Mouse (Mus musculus) liver, embryonic 16.5 days (tissue): ENCODE data around the gene Kcnq5. TPM values are rescaled to one million over a fixed set of nuclear protein-coding genes. Genes with fewer than 3 reads are reported as not detected.

Source experiments
- ATAC-seq: fragments of 200-750 bp; cut with Nextera tagmentation; 2 replicates; pipeline ENCODE4 v1.8.0; 2017; ENCODE audit warnings: low read depth, mild to moderate bottlenecking, moderate number of reproducible peaks, moderate library complexity
- H3K27ac ChIP-seq: fragments of 300-500 bp; sonication (generic); 2 replicates; pipeline ENCODE4 v1.5.1; 2014; ENCODE audit warnings: mild to moderate bottlenecking, low read length
- H3K27me3 ChIP-seq: fragments of 300-500 bp; sonication (generic); 2 replicates; pipeline ENCODE4 v1.6.1; 2014; ENCODE audit warnings: low read depth, low read length, mixed read lengths; ENCODE audit not compliant: control insufficient read depth, insufficient read depth
- H3K36me3 ChIP-seq: fragments of 300-500 bp; sonication (generic); 2 replicates; pipeline ENCODE4 v1.6.1; 2014; ENCODE audit warnings: mild to moderate bottlenecking; ENCODE audit not compliant: control insufficient read depth, insufficient read depth
- H3K4me1 ChIP-seq: fragments of 300-500 bp; sonication (generic); 2 replicates; pipeline ENCODE4 v1.6.1; 2014; ENCODE audit warnings: low read depth, low read length, mixed read lengths; ENCODE audit not compliant: control insufficient read depth
- H3K4me2 ChIP-seq: fragments of 300-500 bp; sonication (generic); 2 replicates; pipeline ENCODE4 v1.6.1; 2014; ENCODE audit warnings: low read depth, low read length, mixed read lengths
- H3K4me3 ChIP-seq: fragments of 300-500 bp; sonication (generic); 2 replicates; pipeline ENCODE4 v1.5.1; 2014; ENCODE audit warnings: low read depth, mild to moderate bottlenecking, low read length
- H3K9ac ChIP-seq: fragments of 300-500 bp; sonication (generic); 2 replicates; pipeline ENCODE4 v1.6.1; 2014; ENCODE audit warnings: low read depth, low read length
- H3K9me3 ChIP-seq: fragments of 300-500 bp; sonication (generic); replicated peaks from 2 replicates; pipeline ENCODE4 v1.6.1; 2016; ENCODE audit warnings: low read length; ENCODE audit not compliant: control insufficient read depth
- WGBS: fragments of 180-500 bp; shearing (Covaris S2); extraction: QIAGEN DNeasy Blood & Tissue Kit; methylation state at CpG from one replicate; pipeline ENCODE4 v1.1.7; 2014; ENCODE audit not compliant: insufficient replicate concordance; 5-methylcytosine and 5-hydroxymethylcytosine counted together
- polyA plus RNA-seq: library from polyadenylated mRNA; unstranded; fragments of >200 nt; fragmentation: Nextera tagmentation; extraction: Ambion mirVana; gene quantifications from 2 replicates; pipeline ENCODE4 v1.2.1, GENCODE M21; 2015

Gene Kcnq5
- polyA plus RNA-seq, 1 experiment from 2014 or later, result 0.17 TPM

GRCm38 (mm10) chr1:21959648-21960285 is 2.0 kb downstream of the Kcnq5 start:
- WGBS, result 21% methylated on average over 8 of the region's 8 CpGs
- H3K9me3 ChIP-seq, result no peaks in the 10 kb centered on the region
- H3K36me3 ChIP-seq, result no peaks in the 10 kb centered on the region
- H3K4me1 ChIP-seq, result no peaks in the 10 kb centered on the region; the same call in 1 of the 2 replicates
- no peak overlapping the region for H3K9ac ChIP-seq
- H3K27ac ChIP-seq, result no peak overlapping the region
- H3K27me3 ChIP-seq, result peaks cover 30% of the 10 kb centered on the region
- no peak overlapping the region for H3K4me2 ChIP-seq
- no peak overlapping the region for H3K4me3 ChIP-seq
- no peak for ATAC-seq

GRCm38 (mm10) chr1:21958013-21958412 is 3.7 kb downstream of the Kcnq5 start:
- no peak overlapping the region for H3K4me3 ChIP-seq
- H3K9me3 ChIP-seq, result no peaks in the 10 kb centered on the region
- no peak overlapping the region for H3K4me2 ChIP-seq
- H3K9ac ChIP-seq, result no peak overlapping the region
- 43% methylated on average over 4 of the region's 4 CpGs for WGBS
- H3K4me1 ChIP-seq, result no peaks in the 10 kb centered on the region; the same call in 1 of the 2 replicates
- H3K27me3 ChIP-seq, result peaks cover 30% of the 10 kb centered on the region
- H3K27ac ChIP-seq, result no peak overlapping the region
- no peak for ATAC-seq
- no peaks in the 10 kb centered on the region for H3K36me3 ChIP-seq

- Histone ChIP-seq H3K36me3 (no peaks in the 10 kb centered on the region), H3K9me3 (no peaks in the 10 kb centered on the region), H3K4me2 (no peak overlapping the region), H3K4me1 (no peaks in the 10 kb centered on the region), H3K4me3 (no peak overlapping the region), H3K27me3 (no peaks in the 10 kb centered on the region), H3K9ac (no peak overlapping the region), H3K27ac (no peak overlapping the region)
- no peak for ATAC-seq
- 55% methylated on average over 4 of the region's 4 CpGs for WGBS
Observed at GRCm38 (mm10) chr1:21940831-21941230, 20.9 kb downstream of the Kcnq5 start.

- Histone ChIP-seq H3K4me2 (no peak overlapping the region), H3K4me3 (no peak overlapping the region), H3K27ac (no peak overlapping the region), H3K4me1 (no peaks in the 10 kb centered on the region), H3K9ac (no peak overlapping the region), H3K27me3 (no peaks in the 10 kb centered on the region), H3K9me3 (no peaks in the 10 kb centered on the region), H3K36me3 (no peaks in the 10 kb centered on the region)
- 65% methylated on average over 4 of the region's 4 CpGs for WGBS
- no peak for ATAC-seq
Observed at GRCm38 (mm10) chr1:21927182-21927581, 34.6 kb downstream of the Kcnq5 start.

GRCm38 (mm10) chr1:21923293-21923642 is 38.5 kb downstream of the Kcnq5 start:
- Histone ChIP-seq H3K9ac (no peak overlapping the region), H3K4me3 (no peak overlapping the region), H3K27ac (no peak overlapping the region), H3K4me1 (no peaks in the 10 kb centered on the region), H3K4me2 (no peak overlapping the region), H3K9me3 (no peaks in the 10 kb centered on the region), H3K27me3 (no peaks in the 10 kb centered on the region), H3K36me3 (no peaks in the 10 kb centered on the region)
- WGBS, result 53% methylated on average over 1 of the region's 1 CpGs
- ATAC-seq, result no peak

GRCm38 (mm10) chr1:21922578-21923292 is 39.0 kb downstream of the Kcnq5 start:
- Histone ChIP-seq H3K4me1 (no peaks in the 10 kb centered on the region), H3K9ac (no peak overlapping the region), H3K27ac (no peak overlapping the region), H3K4me3 (no peak overlapping the region), H3K9me3 (no peaks in the 10 kb centered on the region), H3K4me2 (no peak overlapping the region), H3K27me3 (no peaks in the 10 kb centered on the region), H3K36me3 (no peaks in the 10 kb centered on the region)
- no peak for ATAC-seq
- 71% methylated on average over 8 of the region's 8 CpGs for WGBS

GRCm38 (mm10) chr1:21919276-21919675 is 42.5 kb downstream of the Kcnq5 start:
- Histone ChIP-seq H3K4me2 (no peak overlapping the region), H3K27me3 (no peaks in the 10 kb centered on the region), H3K4me1 (no peaks in the 10 kb centered on the region), H3K4me3 (no peak overlapping the region), H3K9me3 (no peaks in the 10 kb centered on the region), H3K27ac (no peak overlapping the region), H3K36me3 (no peaks in the 10 kb centered on the region), H3K9ac (no peak overlapping the region)
- no peak for ATAC-seq
- 69% methylated on average over 6 of the region's 6 CpGs for WGBS

GRCm38 (mm10) chr1:21896067-21896719 is 65.5 kb downstream of the Kcnq5 start:
- Histone ChIP-seq H3K4me3 (no peak overlapping the region), H3K9ac (no peak overlapping the region), H3K36me3 (no peaks in the 10 kb centered on the region), H3K9me3 (no peaks in the 10 kb centered on the region), H3K4me2 (no peak overlapping the region), H3K4me1 (no peaks in the 10 kb centered on the region), H3K27ac (no peak overlapping the region), H3K27me3 (no peaks in the 10 kb centered on the region)
- WGBS, result 19% methylated on average over 5 of the region's 5 CpGs
- no peak for ATAC-seq

- WGBS, result 54% methylated on average over 3 of the region's 3 CpGs
- no peak for ATAC-seq
Observed at GRCm38 (mm10) chr1:21883747-21884146, 78.0 kb downstream of the Kcnq5 start.

More at GRCm38 (mm10) chr1:21883747-21884146, 78.0 kb downstream of the Kcnq5 start:
- H3K4me3 ChIP-seq, result no peak overlapping the region
- no peaks in the 10 kb centered on the region for H3K4me1 ChIP-seq
- H3K9ac ChIP-seq, result no peak overlapping the region
- H3K36me3 ChIP-seq, result no peaks in the 10 kb centered on the region
- H3K27ac ChIP-seq, result no peak overlapping the region
- H3K4me2 ChIP-seq, result no peak overlapping the region
- H3K9me3 ChIP-seq, result no peaks in the 10 kb centered on the region
- no peaks in the 10 kb centered on the region for H3K27me3 ChIP-seq
